ENCODE assay signal across 8 mouse cellular contexts in genomic region chr5:90029751-90030150, GRCm38 (mm10).
DNase-seq lines count a peak whose midpoint lies in the region.

No protein-coding gene starts in this region.

- DNase-seq in gastrocnemius, adult 18-20 months (ENCODE audit: low spot score): peak; percentile 49
- DNase-seq in gastrocnemius, postnatal 10 days: no peak
- peak; percentile 17 for DNase-seq in testis, postnatal 14 days (ENCODE audit: low spot score)
- no peak for DNase-seq in testis, postnatal 10 days (ENCODE audit: low spot score)
- DNase-seq in kidney, adult 8-10 months: peak; percentile 8 to 18
- peak; percentile 64 for DNase-seq in skeletal muscle tissue, adult 2 months (ENCODE audit: low read depth, low spot score)
- DNase-seq in spleen, postnatal 10 days (ENCODE audit: low spot score in 2 of 2): no peak
- no peak for DNase-seq in spleen, adult 18-20 months

Comparison
In these comparisons a context has a peak if more than half of its experiments do, and no peak if none do; other contexts are left out.
1. DNase-seq: peak in gastrocnemius, adult 18-20 months (single experiment), testis, postnatal 14 days (single experiment), kidney, adult 8-10 months (2 of 2) and skeletal muscle tissue, adult 2 months (single experiment); none in gastrocnemius, postnatal 10 days (single experiment), testis, postnatal 10 days (single experiment), spleen, postnatal 10 days (0 of 2) and spleen, adult 18-20 months (0 of 2).